Mouse (Mus musculus): ENCODE results near the gene Serpina3n.

DNA sequence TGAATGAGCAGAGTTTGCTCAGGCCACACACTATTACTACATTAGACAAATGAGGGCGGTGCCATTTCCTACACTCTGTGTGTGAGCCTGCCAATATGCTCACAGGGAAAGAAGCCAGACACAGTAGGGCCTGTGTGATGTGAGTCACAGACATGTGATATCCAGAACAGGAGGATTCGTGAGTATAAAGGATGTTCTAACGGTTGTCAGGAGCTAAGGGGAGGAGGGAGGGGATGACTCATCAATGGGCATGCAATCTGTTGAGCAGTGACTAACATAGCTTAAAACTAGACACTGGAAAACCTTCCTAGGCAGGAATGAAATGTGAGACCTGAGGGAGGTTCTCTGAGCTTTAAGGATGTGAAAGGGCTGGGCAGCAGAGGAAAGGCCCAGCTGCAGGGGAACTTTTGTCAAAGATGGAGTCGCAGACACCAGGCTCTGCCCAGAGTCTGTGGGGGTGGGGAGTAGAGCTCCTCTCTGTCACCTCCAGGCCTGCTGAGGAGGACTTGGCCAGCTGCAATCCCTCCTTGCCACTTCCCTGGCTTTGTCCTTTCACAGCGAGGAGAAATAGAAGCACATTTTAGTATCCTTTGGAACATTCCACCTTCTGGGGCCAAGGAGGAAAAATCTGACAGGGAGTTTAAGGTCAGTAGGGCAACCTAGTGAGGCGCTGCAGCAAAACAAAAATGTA, 9.2 kb downstream of the Serpina3n start:
- TF ChIP-seq GATA1 (IDR thresholded peaks at IDR 0.05; ENCODE audit: borderline replicate concordance, low read length) (no peak), CTCF (IDR thresholded peaks at IDR 0.05; ENCODE audit: low read depth, low read length) (no peak), POLR2AphosphoS5 (IDR thresholded peaks at IDR 0.05; ENCODE audit: insufficient replicate concordance, low read depth, low read length) (no peak), TAL1 (conservative IDR thresholded peaks at IDR 0.05; ENCODE audit: low read depth, low read length) (no peak)
